Mouse (Mus musculus) intestine, embryonic 16.5 days (tissue): ENCODE measurements at regions not wholly inside any gene's neighbourhood (a gene's known extent, or its start where the extent isn't known, plus 50 kb on each side); places are given as distances from the start of the nearest gene placed in this dataset.
A peak's percentile ranks its signal among the peaks of the same experiment; 100 is the strongest.

ENCODE experiments used
- ATAC-seq: fragments of 200-750 bp; cut with Nextera tagmentation; 2 replicates; pipeline ENCODE4 v1.8.0; 2017; ENCODE audit warnings: moderate TSS enrichment, moderate library complexity
- H3K27ac ChIP-seq: fragments of 300-500 bp; sonication (generic); 2 replicates; pipeline ENCODE4 v1.5.1; 2014; ENCODE audit warnings: mild to moderate bottlenecking, low read length
- H3K27me3 ChIP-seq: fragments of 300-500 bp; sonication (generic); replicated peaks from 2 replicates; pipeline ENCODE4 v1.6.1; 2014; ENCODE audit warnings: low read length, control low read depth, mixed read lengths; ENCODE audit not compliant: control insufficient read depth, insufficient read depth
- H3K36me3 ChIP-seq: fragments of 300-500 bp; sonication (generic); 2 replicates; pipeline ENCODE4 v1.6.1; 2014; ENCODE audit warnings: low read length, control low read depth; ENCODE audit not compliant: control insufficient read depth, insufficient read depth
- H3K4me1 ChIP-seq: fragments of 300-500 bp; sonication (generic); 2 replicates; pipeline ENCODE4 v1.6.1; 2014; ENCODE audit warnings: low read length, control low read depth, mixed read lengths; ENCODE audit not compliant: control insufficient read depth, insufficient read depth
- H3K4me2 ChIP-seq: fragments of 300-500 bp; sonication (generic); 2 replicates; pipeline ENCODE4 v1.6.1; 2014; ENCODE audit warnings: low read depth, low read length, control low read depth
- H3K4me3 ChIP-seq: fragments of 300-500 bp; sonication (generic); 2 replicates; pipeline ENCODE4 v1.5.1; 2014; ENCODE audit warnings: mild to moderate bottlenecking, low read length
- H3K9ac ChIP-seq: fragments of 300-500 bp; sonication (generic); 2 replicates; pipeline ENCODE4 v1.6.1; 2014; ENCODE audit warnings: low read depth, low read length
- H3K9me3 ChIP-seq: fragments of 300-500 bp; sonication (generic); 2 replicates; pipeline ENCODE4 v1.6.1; 2016; ENCODE audit warnings: low read length, control low read depth; ENCODE audit not compliant: control insufficient read depth
- WGBS: fragments of 180-500 bp; shearing (Covaris S2); extraction: QIAGEN DNeasy Blood & Tissue Kit; methylation state at CpG from one replicate; pipeline ENCODE4 v1.1.7; 2014; 5-methylcytosine and 5-hydroxymethylcytosine counted together

GRCm38 (mm10) chr5:112002856-112003660, 249.3 kb downstream of the Cryba4 start:
- Histone ChIP-seq H3K4me1 (no peaks in the 10 kb centered on the region), H3K36me3 (no peaks in the 10 kb centered on the region), H3K9me3 (no peaks in the 10 kb centered on the region), H3K27ac (no peak overlapping the region), H3K4me3 (no peak overlapping the region), H3K9ac (no peak overlapping the region), H3K4me2 (no peak overlapping the region), H3K27me3 (no peaks in the 10 kb centered on the region)
- ATAC-seq: no peak
- 55% methylated on average over 12 of the region's 12 CpGs for WGBS

DNA sequence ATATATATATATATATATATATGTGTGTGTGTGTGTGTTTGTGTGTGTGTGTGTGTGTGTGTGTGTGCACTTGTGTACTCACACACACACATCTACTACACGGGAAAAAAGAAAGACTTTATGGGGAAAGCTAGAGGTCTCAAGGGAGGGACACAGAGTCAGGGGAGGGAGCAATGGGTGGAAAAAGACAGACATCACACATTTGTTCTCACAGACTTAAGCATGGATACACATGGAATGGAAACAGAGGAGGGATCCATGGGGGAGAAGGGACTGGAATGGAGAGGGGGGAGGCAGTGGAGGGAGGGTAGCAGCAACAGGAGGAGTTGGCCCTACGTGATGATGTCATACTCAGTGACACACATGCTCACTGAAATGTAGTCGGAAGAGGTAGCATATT, 248.3 kb downstream of the Cryba4 start:
- no peaks in the 10 kb centered on the region for H3K4me1 ChIP-seq
- ATAC-seq: no peak
- no peaks in the 10 kb centered on the region for H3K27me3 ChIP-seq
- H3K27ac ChIP-seq: no peak overlapping the region
- H3K36me3 ChIP-seq: no peaks in the 10 kb centered on the region
- no peak overlapping the region for H3K4me2 ChIP-seq
- H3K9ac ChIP-seq: no peak overlapping the region
- H3K9me3 ChIP-seq: no peaks in the 10 kb centered on the region
- 77% methylated on average over 3 of the region's 3 CpGs for WGBS
- H3K4me3 ChIP-seq: no peak overlapping the region

DNA sequence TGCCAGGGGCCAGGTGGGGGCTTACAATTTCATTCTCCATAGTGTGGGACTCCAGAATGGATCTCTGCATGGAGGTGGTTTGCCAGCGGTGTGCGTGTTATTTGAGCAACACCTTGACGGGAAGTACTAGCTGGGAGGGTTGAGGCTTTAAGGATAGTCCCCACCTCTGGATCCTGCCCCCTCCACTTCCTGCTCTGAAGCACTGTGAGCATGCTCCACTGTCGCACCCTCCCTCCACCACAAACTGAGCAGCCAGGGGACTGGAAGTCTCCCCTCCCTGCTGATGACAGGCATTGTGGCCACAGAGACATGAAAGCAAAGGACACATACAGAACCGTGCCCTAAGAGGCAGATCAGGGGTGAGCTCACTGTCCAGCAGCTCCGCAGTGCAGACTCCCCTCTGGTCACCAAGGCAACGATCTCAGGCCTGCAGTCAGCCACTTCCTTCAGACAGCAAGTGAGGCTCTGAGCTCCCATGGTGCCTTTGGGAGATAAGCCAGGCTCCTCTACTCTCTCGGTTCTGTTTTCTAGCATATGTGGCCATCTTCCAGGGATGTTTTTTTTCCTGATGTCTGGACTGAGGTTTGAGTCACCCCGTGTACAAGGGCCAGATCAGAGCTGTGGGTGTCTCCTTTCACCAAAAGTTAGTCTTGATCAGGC, 239.7 kb downstream of the Cryba4 start:
- 13% methylated on average over 9 of the region's 9 CpGs for WGBS
- peak; percentile 69; the same call in 1 of the 2 replicates for ATAC-seq
- no peak overlapping the region for H3K9ac ChIP-seq
- no peak overlapping the region for H3K4me2 ChIP-seq
- H3K4me3 ChIP-seq: no peak overlapping the region
- peak overlapping the region; percentile 26 for H3K27ac ChIP-seq
- H3K4me1 ChIP-seq: peaks cover 5% of the 10 kb centered on the region; the same call in 1 of the 2 replicates
- H3K27me3 ChIP-seq: no peaks in the 10 kb centered on the region
- H3K9me3 ChIP-seq: 0 out of 2 replicates have a peak, but pooled peaks cover 4% of the 10 kb centered on the region
- no peaks in the 10 kb centered on the region for H3K36me3 ChIP-seq

DNA sequence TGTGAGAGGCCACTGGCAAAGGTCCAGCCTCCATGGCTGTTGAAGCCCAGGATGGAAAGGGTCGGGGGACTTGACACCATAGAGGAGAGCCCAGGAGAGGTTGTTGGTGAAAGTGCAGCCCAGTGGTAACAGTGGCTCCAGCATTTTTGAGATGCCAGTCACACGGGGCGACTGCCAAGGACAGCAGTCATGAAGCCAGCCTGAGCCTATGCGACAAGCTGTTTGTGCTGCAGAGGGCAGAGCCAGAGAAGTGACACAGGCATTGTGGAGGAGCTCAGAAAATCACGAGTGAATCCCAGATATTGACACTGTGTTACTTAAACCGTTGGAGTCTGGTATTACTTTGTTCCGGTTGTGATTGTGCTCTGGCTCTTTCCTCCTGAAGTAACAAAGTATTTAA, 233.4 kb downstream of the Cryba4 start:
- no peak overlapping the region for H3K4me2 ChIP-seq
- no peaks in the 10 kb centered on the region for H3K36me3 ChIP-seq
- H3K4me1 ChIP-seq: no peaks in the 10 kb centered on the region
- no peak overlapping the region for H3K4me3 ChIP-seq
- ATAC-seq: no peak
- H3K27me3 ChIP-seq: no peaks in the 10 kb centered on the region
- 0 out of 2 replicates have a peak, but pooled peaks cover 6% of the 10 kb centered on the region for H3K9me3 ChIP-seq
- H3K9ac ChIP-seq: no peak overlapping the region
- 63% methylated on average over 7 of the region's 7 CpGs for WGBS
- no peak overlapping the region for H3K27ac ChIP-seq

- H3K9me3 ChIP-seq: 0 out of 2 replicates have a peak, but pooled peaks cover 3% of the 10 kb centered on the region
Measured at GRCm38 (mm10) chr5:112020882-112021281, 231.4 kb downstream of the Cryba4 start.

DNA sequence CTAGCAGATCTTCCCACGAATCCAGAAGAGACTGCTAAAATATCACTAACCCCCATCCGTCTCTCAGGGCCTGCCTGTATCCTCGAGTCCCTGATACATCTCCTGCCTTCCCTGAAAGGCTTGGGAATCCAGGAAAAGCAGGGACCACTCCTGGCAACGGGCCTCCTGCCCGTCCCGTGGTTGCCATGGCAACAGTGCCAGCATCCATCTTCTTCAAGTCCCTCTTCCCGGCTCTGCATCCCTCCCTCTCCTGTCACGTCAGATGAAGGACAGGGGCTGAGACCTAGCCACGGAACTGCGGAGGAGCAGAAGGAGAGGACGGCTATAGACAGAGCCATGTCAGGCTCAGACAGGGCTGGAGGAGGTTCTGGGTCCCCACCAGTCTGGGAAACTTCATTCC, 222.4 kb downstream of the Cryba4 start:
- no peak for ATAC-seq
- no peak overlapping the region for H3K9ac ChIP-seq

More at GRCm38 (mm10) chr5:112020882-112021281, 231.4 kb downstream of the Cryba4 start:
- Histone ChIP-seq H3K36me3 (no peaks in the 10 kb centered on the region), H3K4me3 (no peak overlapping the region), H3K27me3 (no peaks in the 10 kb centered on the region), H3K4me1 (no peaks in the 10 kb centered on the region), H3K4me2 (no peak overlapping the region), H3K27ac (no peak overlapping the region), H3K9ac (no peak overlapping the region)
- ATAC-seq: no peak
- 61% methylated on average over 2 of the region's 2 CpGs for WGBS

GRCm38 (mm10) chr5:112032036-112032435, 220.3 kb downstream of the Cryba4 start:
- Histone ChIP-seq H3K27me3 (no peaks in the 10 kb centered on the region), H3K27ac (no peak overlapping the region), H3K4me2 (no peak overlapping the region), H3K36me3 (no peaks in the 10 kb centered on the region), H3K4me3 (no peak overlapping the region), H3K9me3 (no peaks in the 10 kb centered on the region), H3K9ac (no peak overlapping the region), H3K4me1 (peaks cover 4% of the 10 kb centered on the region; the same call in 1 of the 2 replicates)
- ATAC-seq: no peak

More for the DNA sequence above, 222.4 kb downstream of the Cryba4 start:
- Histone ChIP-seq H3K4me3 (no peak overlapping the region), H3K4me1 (no peaks in the 10 kb centered on the region), H3K27me3 (no peaks in the 10 kb centered on the region), H3K9me3 (no peaks in the 10 kb centered on the region), H3K4me2 (no peak overlapping the region), H3K36me3 (no peaks in the 10 kb centered on the region), H3K27ac (no peak overlapping the region)
- 39% methylated on average over 11 of the region's 11 CpGs for WGBS

- Histone ChIP-seq H3K27ac (no peak overlapping the region), H3K9me3 (no peaks in the 10 kb centered on the region), H3K9ac (no peak overlapping the region), H3K36me3 (no peaks in the 10 kb centered on the region), H3K4me2 (no peak overlapping the region), H3K27me3 (no peaks in the 10 kb centered on the region), H3K4me3 (no peak overlapping the region), H3K4me1 (peaks cover 4% of the 10 kb centered on the region; the same call in 1 of the 2 replicates)
- no peak for ATAC-seq
- WGBS: 82% methylated on average over 8 of the region's 8 CpGs
Measured at GRCm38 (mm10) chr5:112035426-112035825, 216.9 kb downstream of the Cryba4 start.

DNA sequence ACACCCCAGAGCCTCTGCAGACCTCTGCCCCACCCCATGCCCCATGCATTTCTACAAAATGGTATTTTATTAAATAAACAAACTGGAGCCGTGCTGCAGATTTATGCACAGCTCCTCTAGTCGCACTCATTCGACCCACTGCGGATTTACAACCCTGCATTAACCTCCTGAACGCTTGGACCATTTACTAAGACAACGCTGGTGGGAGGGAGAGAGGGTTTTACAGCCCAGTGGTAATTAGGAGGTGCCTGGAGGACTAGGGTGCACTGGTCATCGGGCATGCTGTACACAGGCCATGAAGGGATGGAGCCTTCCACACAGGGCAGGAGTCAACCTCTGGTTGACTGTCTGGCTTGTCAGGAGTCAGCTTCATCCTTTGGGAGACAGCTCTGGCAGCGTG, 215.2 kb downstream of the Cryba4 start:
- ATAC-seq: no peak
- Histone ChIP-seq H3K27ac (no peak overlapping the region), H3K9ac (no peak overlapping the region), H3K4me1 (peaks cover 4% of the 10 kb centered on the region; the same call in 1 of the 2 replicates), H3K36me3 (no peaks in the 10 kb centered on the region), H3K4me3 (no peak overlapping the region), H3K9me3 (no peaks in the 10 kb centered on the region), H3K4me2 (no peak overlapping the region), H3K27me3 (no peaks in the 10 kb centered on the region)
- WGBS: 17% methylated on average over 8 of the region's 8 CpGs
